Mouse (Mus musculus) myocyte (in vitro differentiated cells): ENCODE data around the gene Srpk2. TPM values are rescaled to one million over a fixed set of nuclear protein-coding genes. Genes with fewer than 3 reads are reported as not detected.

ENCODE experiments used
- H3K27me3 ChIP-seq: one replicate; pipeline ENCODE4 v1.6.1; 2011; ENCODE audit not compliant: control insufficient read depth, insufficient read depth, insufficient read length
- H3K36me3 ChIP-seq: one replicate; pipeline ENCODE4 v1.6.1; 2011; ENCODE audit not compliant: control insufficient read depth, insufficient read depth
- H3K4me2 ChIP-seq: one replicate; pipeline ENCODE4 v1.6.1; 2011; ENCODE audit warnings: low read depth, control low read depth
- H3K4me3 ChIP-seq: one replicate; pipeline ENCODE4 v1.5.1; 2011; ENCODE audit warnings: mild to moderate bottlenecking, control low read depth, moderate library complexity
- H3K79me2 ChIP-seq: one replicate; pipeline ENCODE4 v1.6.1; 2011; ENCODE audit not compliant: control insufficient read depth, insufficient read depth
- H3ac ChIP-seq: one replicate; pipeline ENCODE4 v1.6.1; 2011; ENCODE audit not compliant: control insufficient read depth, insufficient read length
- CEBPB ChIP-seq: IDR thresholded peaks from 2 replicates; pipeline ENCODE4 v1.6.1; 2011; ENCODE audit warnings: mild to moderate bottlenecking, moderate library complexity; ENCODE audit not compliant: poor library complexity, insufficient read depth, severe bottlenecking
- E2F4 ChIP-seq: IDR thresholded peaks from one replicate; pipeline ENCODE4 v1.6.1; 2011; ENCODE audit warnings: mild to moderate bottlenecking, control low read depth, moderate library complexity; ENCODE audit not compliant: insufficient read depth
- MAX ChIP-seq: IDR thresholded peaks from one replicate; pipeline ENCODE4 v1.6.1; 2011; ENCODE audit warnings: low read depth, mild to moderate bottlenecking, control low read depth
- MYOD1 ChIP-seq, 3 experiments: IDR thresholded peaks; one replicate each; pipeline ENCODE4 v1.6.1; 2011; ENCODE audit warnings: control low read depth in 2 of 3, low read depth in 2 of 3, mild to moderate bottlenecking in 2 of 3, moderate library complexity in 1 of 3; ENCODE audit not compliant: insufficient read length in 2 of 3, control insufficient read depth in 1 of 3
- MYOG ChIP-seq, 3 experiments: IDR thresholded peaks; one replicate each; pipeline ENCODE4 v1.6.1; 2011; ENCODE audit warnings: control low read depth in 2 of 3, low read depth in 2 of 3, mild to moderate bottlenecking in 2 of 3; ENCODE audit not compliant: insufficient read length in 2 of 3, control insufficient read depth in 1 of 3, insufficient read depth in 1 of 3
- POLR2A ChIP-seq: IDR thresholded peaks from one replicate; pipeline ENCODE4 v1.6.1; 2011; ENCODE audit warnings: low read depth, mild to moderate bottlenecking, control low read depth, moderate library complexity; ENCODE audit not compliant: insufficient read length
- POLR2AphosphoS2 ChIP-seq: IDR thresholded peaks from one replicate; pipeline ENCODE4 v1.6.1; 2011; ENCODE audit warnings: low read depth, control low read depth; ENCODE audit not compliant: insufficient read length
- REST ChIP-seq: IDR thresholded peaks from one replicate; pipeline ENCODE4 v1.6.1; 2011; ENCODE audit warnings: mild to moderate bottlenecking, control low read depth, moderate library complexity; ENCODE audit not compliant: insufficient read depth, insufficient read length
- SRF ChIP-seq: IDR thresholded peaks from one replicate; pipeline ENCODE4 v1.6.1; 2011; ENCODE audit warnings: low read depth; ENCODE audit not compliant: control insufficient read depth, insufficient read length
- TCF12 ChIP-seq: IDR thresholded peaks from one replicate; pipeline ENCODE4 v1.6.1; 2011; ENCODE audit warnings: mild to moderate bottlenecking, control low read depth; ENCODE audit not compliant: poor library complexity, insufficient read depth, severe bottlenecking
- TCF3 ChIP-seq: IDR thresholded peaks from one replicate; pipeline ENCODE4 v1.6.1; 2011; ENCODE audit warnings: low read depth, control low read depth; ENCODE audit not compliant: insufficient read length
- USF1 ChIP-seq: IDR thresholded peaks from one replicate; pipeline ENCODE4 v1.6.1; 2011; ENCODE audit warnings: low read depth, mild to moderate bottlenecking, control low read depth, moderate library complexity
- polyA plus RNA-seq: library from polyadenylated mRNA; unstranded; fragments of >200 nt; fragmentation: generic; extraction: Trizol; gene quantifications from one replicate; pipeline ENCODE4 v1.2.1, GENCODE M21; 2012; ENCODE audit warnings: missing spikeins

Gene Srpk2
- polyA plus RNA-seq, 1 experiment, result 8.1 TPM

DNA sequence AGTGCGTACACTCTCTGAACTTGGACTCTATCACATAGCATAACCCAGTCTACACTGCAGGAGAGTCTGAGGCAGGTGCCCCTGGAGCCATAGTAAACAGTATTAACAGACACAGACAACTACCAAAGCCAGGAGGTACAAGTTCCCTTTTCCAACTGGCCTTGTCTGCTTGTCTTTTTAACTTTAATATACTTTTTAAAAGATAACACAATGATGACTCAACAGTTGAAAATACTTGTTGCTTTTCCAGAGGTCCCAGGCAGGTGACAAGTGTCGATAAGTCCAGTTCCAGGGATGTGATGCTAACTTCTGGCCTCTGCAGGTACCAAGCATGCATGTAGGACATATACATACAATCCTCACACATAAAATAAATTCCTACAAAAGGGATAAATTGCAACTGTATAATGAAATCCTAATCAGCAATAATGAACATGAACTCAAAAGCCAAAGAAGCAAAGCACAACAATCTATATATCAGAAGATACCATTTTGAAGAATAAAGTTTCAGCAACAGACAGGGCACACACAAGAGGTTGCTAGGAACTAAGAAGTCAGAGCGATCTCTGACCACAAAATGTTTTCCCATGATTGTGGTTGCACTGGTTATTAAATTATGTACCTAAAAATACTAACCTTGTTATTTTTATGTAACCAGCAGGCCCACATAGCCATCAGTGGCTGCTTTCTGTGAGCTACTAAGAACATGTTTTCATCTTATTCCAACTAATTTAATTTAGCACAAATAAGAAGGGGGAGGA, 105.1 kb downstream of the Srpk2 start:
- Histone ChIP-seq H3K79me2 (peaks cover 14% of the 10 kb centered on the region), H3K4me2 (peak overlapping the region; percentile 35), H3ac (no peak overlapping the region), H3K4me3 (no peak overlapping the region), H3K36me3 (no peaks in the 10 kb centered on the region), H3K27me3 (no peaks in the 10 kb centered on the region)
- TF ChIP-seq MYOG (IDR thresholded peaks at IDR 0.05; ENCODE audit: control insufficient read depth in 1 of 3, insufficient read depth in 1 of 3, insufficient read length in 2 of 3, low read depth in 2 of 3) (no peak), E2F4 (no peak), USF1 (no peak), POLR2A (no peak), REST (no peak), MAX (no peak), CEBPB (no peak), TCF12 (no peak), MYOD1 (IDR thresholded peaks at IDR 0.05; ENCODE audit: control insufficient read depth in 1 of 3, insufficient read length in 2 of 3, low read depth in 2 of 3) (no peak), TCF3 (no peak), POLR2AphosphoS2 (no peak), SRF (no peak)

DNA sequence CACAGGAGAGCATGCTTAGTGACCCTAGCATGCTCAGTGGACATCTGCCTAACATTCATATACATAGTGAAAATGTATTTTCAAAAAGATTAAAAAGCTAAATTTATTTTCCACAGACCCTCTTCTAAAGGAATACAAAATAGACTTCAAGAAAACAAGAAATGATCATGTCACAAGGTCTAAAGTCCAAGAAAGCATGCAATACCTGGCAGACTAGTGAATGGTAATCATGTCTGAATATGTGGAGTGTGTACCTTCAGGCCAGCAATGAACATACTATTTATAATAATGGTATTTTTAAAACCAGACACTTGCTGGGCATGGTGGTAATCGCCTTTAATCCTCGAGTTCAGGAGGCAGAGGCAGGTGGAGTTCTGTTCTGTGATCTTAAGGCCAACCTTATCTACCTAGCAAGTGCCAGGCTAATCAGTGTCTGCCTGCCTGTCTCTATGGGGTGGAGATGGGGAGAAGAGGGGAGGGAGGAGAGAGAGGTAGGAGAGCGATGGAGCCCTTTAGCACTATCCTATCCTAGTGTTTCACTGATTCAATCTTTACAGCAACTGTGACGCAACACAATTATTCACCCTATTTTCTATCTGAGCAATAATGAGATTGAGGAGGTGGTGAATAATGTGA, 106.0 kb downstream of the Srpk2 start:
- H3K4me3 ChIP-seq, result no peak overlapping the region
- H3K27me3 ChIP-seq, result no peaks in the 10 kb centered on the region
- TF ChIP-seq TCF3 (no peak), USF1 (no peak), MAX (no peak), E2F4 (no peak), CEBPB (no peak), POLR2AphosphoS2 (no peak), TCF12 (no peak), POLR2A (no peak), SRF (no peak), REST (no peak), MYOG (IDR thresholded peaks at IDR 0.05; ENCODE audit: control insufficient read depth in 1 of 3, insufficient read depth in 1 of 3, insufficient read length in 2 of 3, low read depth in 2 of 3) (no peak), MYOD1 (IDR thresholded peaks at IDR 0.05; ENCODE audit: control insufficient read depth in 1 of 3, insufficient read length in 2 of 3, low read depth in 2 of 3) (no peak)
- H3K36me3 ChIP-seq, result no peaks in the 10 kb centered on the region
- no peak overlapping the region for H3ac ChIP-seq
- peaks cover 15% of the 10 kb centered on the region for H3K79me2 ChIP-seq
- no peak overlapping the region for H3K4me2 ChIP-seq

DNA sequence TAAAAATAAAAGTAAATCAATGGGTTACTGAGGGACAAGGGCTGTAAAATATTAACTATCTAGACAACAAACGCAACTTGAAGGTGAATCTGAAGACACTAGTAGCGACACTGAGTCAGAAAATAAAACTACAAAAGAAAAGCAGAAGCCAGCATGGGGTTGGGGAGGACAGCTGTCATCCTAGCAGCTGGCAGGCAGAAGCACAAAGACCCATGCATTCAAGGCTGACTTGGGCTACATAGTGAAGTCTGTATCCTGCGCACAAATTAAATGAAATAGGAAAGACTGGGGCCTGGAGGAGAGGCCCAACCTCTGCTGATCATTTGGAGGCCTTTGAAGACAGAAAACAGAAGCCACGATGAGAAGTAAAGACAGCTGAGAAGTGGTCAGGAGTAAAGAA, 106.6 kb downstream of the Srpk2 start:
- Histone ChIP-seq H3K4me3 (no peak overlapping the region), H3K36me3 (no peaks in the 10 kb centered on the region), H3K4me2 (no peak overlapping the region), H3K79me2 (peaks cover 17% of the 10 kb centered on the region), H3ac (no peak overlapping the region), H3K27me3 (no peaks in the 10 kb centered on the region)
- no peak for TF ChIP-seq E2F4
- TF ChIP-seq MYOG (IDR thresholded peaks at IDR 0.05; ENCODE audit: control insufficient read depth in 1 of 3, insufficient read depth in 1 of 3, insufficient read length in 2 of 3, low read depth in 2 of 3), result peak; percentile 71 to 82 (median 71)
- TF ChIP-seq SRF, result no peak
- peak; percentile 16 for TF ChIP-seq TCF3
- TF ChIP-seq USF1, result no peak
- TF ChIP-seq POLR2A, result no peak
- no peak for TF ChIP-seq MAX
- TF ChIP-seq POLR2AphosphoS2, result no peak
- TF ChIP-seq CEBPB, result no peak
- TF ChIP-seq REST, result no peak
- TF ChIP-seq MYOD1 (IDR thresholded peaks at IDR 0.05; ENCODE audit: control insufficient read depth in 1 of 3, insufficient read length in 2 of 3, low read depth in 2 of 3), result peak in 2 of 3 experiments; percentile 84 to 85
- TF ChIP-seq TCF12, result peak; percentile 62

DNA sequence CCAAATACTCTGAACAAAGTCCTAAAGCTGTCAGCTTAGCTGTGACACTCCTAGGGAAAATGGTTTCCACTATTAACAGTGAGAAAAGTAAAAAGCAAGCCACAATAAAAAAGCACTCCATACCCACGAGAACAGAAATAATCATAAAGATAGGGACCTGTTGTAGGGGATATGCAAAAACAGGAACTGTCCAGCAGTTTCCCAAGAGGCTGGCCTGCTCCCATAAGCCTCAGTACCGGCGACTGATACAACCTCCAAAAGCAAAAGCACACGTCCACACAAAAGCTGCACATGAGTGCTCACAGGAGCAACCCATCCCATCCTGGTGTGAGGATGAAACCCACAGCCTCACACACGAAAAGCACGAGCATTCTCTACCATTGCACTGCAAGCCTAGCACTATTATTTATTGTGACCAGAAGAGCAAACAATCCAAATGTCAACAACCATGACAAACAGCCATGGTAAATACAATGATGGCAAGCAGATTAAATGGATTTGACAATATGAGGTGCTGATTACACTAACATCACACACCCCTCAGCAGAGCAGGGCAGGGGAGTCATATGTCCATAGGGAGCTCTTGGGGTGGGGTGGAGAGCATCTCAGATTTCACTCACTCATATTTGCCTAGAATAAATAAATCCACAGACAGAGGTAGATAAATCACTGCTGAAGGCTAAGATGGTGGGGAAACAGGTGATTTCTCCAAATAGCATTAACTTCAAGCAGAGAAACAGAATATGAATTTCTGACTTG, 107.9 kb downstream of the Srpk2 start:
- Histone ChIP-seq H3K4me3 (no peak overlapping the region), H3K4me2 (no peak overlapping the region), H3K36me3 (no peaks in the 10 kb centered on the region), H3K79me2 (peaks cover 17% of the 10 kb centered on the region), H3ac (no peak overlapping the region), H3K27me3 (no peaks in the 10 kb centered on the region)
- TF ChIP-seq CEBPB (no peak), POLR2AphosphoS2 (no peak), SRF (no peak), TCF3 (no peak), TCF12 (no peak), REST (no peak), POLR2A (no peak), USF1 (no peak), MYOD1 (IDR thresholded peaks at IDR 0.05; ENCODE audit: control insufficient read depth in 1 of 3, insufficient read length in 2 of 3, low read depth in 2 of 3) (no peak), E2F4 (no peak), MYOG (IDR thresholded peaks at IDR 0.05; ENCODE audit: control insufficient read depth in 1 of 3, insufficient read depth in 1 of 3, insufficient read length in 2 of 3, low read depth in 2 of 3) (no peak), MAX (no peak)
